Mouse (Mus musculus) cerebellum, adult 8-10 months (tissue): ENCODE results near the gene Traip.

Experiments used
- DNase-seq: peaks from one replicate; pipeline ENCODE4 v3.0.0; 2022

The Traip gene

DNA sequence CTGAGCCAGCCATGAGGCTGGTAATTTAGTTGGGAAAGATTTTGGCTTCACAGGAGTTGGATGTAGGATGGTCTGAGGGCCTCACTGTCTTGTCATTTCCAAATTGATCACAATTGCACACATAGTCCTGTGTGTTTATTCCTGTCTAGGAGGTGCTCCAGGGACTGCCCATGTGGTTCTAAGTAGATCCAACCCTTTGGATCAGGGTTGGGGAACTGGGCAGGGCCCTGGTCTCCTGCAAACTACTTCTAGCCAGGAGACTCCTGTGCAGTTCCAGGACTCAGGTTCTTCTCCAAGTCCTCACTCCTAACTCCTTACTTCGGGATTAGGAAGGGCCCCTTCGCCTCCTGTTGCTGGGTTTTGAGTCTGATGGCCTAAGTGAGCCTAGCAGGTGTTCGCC, 14.6 kb upstream of the Traip start, which contains the start of gene Camkv:
Gene Camkv, plus strand, starts transcription at position 301 of the 400 bp plus-strand sequence.
- DNase-seq, result no peak

DNA sequence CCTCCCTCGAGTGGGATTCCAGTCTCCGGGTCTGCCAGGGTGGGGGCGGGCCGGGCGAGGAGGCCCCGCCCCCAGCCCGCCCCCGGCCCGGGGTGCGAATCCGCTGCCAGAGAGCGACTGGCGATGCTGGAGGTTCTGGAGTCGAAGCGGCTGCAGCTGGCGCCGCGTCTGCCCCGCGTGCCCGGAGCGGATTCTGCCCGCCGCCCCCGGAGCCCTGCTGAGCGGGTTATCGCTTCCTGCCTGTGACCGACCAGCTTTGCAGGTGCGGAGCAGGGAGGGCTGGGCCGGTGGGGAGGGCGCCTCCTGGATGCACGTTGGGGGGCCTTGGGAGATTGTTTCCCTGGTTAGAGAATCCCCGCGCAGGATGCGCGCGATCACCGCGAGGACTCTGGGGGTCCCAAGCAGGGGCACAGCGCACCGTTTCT, 14.1 kb upstream of the Traip start:
- DNase-seq, result no peak

- no peak for DNase-seq
Measured at GRCm38 (mm10) chr9:107936215-107936822, 13.6 kb upstream of the Traip start.

DNA sequence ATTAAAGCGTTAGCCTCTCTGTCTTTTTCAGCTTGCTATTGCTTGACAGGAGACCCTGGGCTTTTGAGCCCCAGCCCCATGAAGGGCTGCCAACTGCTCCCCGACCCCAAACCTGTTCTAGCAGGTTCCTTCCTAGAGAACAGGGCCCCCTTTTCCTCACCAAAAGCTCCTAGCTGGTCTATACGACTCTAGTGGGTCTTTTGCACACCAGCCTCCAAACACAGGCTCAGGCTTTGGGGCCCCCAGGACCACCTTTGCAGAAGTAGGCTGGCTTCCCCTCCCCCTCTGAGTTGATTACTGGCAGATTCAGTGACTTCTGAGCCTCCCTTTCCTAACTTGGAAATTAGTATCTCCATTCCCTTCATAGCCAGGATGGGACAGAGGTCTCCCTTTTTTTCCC, 13.1 kb upstream of the Traip start:
- DNase-seq, result no peak

DNA sequence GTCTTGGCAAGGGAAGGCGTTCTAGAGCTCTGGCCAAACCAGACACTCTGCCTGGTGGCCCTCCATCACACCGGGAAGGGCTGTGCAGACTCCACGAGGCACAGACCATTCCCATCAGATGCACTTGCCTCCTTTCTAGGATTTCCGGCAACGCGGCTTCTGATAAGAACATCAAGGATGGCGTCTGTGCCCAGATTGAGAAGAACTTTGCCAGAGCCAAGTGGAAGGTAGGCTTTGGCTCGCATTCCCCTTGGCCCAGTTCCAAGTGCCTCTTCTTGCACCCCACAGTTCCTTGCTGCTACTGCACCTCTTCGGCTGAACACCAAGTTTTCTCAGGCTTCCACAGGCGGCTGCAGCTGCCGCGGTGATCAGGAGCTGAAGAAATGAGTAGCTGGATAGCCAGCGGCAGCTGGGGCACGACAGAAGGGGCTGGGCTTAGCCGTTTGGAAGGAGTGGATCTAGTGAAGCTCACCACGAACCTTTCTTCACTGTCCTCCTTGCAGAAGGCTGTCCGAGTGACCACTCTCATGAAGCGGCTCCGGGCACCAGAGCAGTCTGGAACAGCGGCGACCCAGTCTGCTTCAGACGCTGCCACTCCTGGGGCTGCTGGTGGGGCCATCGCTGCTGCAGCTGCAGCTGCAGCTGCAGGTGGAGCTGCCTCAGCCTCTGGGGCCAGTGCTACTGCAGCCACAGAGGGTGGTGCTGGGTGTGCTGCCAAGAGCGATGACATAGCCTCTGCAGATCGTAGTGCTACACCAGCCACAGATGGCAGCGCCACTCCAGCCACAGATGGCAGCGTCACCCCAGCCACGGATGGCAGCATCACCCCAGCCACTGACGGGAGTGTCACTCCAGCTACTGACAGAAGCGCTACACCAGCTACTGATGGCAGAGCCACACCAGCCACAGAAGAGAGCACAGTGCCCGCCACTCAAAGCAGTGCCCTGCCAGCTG, 2.4 kb upstream of the Traip start:
- DNase-seq, result peak; percentile 41

DNA sequence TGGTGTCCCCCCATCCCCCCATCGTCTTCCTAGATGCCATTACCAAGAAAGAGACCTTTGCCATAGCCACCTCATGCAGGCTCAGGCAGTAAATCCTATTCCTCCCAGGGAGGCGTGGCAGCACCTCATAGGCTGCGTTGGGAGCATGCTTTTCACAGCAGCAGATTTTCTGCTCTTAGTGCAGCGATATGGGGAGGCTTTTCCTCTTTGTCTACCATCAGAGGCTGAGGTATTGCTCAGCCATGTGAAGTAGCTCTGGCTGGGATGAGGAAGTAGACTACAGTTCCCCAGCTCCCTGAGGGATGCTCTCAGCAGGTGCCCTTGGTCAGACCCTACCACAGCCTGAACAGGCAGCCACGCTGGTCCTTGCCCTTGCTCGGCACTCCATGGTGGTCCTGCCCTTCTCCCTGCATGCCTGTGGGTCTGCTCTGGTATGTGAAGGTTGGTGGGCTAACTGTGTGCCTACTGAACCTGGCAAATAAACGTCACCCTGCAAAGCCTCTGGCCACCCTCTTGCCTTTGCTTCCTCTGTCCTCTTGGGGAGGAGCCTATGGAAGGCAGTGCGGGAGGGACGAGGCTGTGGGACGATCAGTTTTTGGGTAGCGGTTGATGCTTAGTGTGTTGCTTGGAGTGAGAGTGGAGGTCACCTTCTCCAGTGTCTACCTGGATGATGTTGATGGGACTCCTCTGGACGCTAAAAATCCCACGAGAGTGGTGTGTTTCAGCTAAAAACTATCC, 583 bp upstream of the Traip start:
- DNase-seq, result no peak

DNA sequence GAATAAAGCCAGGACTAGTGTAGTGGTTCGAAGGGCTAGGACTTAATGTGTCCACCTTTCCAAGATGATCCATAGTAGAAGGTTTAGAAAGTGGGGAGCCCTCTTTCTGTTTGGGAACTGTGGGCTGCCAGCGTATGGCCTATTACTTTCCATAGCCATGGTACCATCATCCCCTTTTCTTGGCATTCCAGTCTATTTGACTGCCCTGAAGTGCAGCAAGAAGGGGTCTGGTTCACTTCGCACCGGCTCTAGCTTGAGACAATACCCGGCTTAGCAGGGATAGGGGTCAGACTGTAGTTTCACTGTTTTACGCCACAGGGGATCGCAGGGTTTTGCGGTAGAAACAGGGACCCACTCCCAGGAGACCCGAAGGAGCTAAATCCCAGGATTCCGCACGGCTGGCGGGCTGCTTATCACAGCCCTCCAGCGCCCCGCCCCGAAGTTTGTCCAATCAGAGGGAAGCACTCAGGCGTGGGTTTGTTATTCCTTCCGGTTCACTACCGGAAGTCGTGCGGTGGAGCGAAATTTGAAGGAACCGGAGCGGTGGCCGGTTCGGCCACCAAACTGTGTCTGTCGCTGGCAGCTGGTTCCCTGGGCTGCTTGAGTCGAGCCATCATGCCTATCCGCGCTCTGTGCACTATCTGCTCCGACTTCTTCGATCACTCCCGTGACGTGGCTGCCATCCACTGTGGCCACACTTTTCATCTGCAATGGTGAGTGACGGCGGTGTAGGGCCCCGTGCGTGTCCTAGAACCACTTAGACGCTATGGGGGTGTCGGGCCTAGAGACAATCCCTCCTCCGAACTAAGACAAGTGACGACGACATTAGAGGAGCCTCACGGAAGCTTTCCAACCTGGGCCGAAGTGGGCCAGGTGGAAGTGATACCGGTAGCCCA, 772 bp downstream of the Traip start:
- peak; percentile 87 for DNase-seq

DNA sequence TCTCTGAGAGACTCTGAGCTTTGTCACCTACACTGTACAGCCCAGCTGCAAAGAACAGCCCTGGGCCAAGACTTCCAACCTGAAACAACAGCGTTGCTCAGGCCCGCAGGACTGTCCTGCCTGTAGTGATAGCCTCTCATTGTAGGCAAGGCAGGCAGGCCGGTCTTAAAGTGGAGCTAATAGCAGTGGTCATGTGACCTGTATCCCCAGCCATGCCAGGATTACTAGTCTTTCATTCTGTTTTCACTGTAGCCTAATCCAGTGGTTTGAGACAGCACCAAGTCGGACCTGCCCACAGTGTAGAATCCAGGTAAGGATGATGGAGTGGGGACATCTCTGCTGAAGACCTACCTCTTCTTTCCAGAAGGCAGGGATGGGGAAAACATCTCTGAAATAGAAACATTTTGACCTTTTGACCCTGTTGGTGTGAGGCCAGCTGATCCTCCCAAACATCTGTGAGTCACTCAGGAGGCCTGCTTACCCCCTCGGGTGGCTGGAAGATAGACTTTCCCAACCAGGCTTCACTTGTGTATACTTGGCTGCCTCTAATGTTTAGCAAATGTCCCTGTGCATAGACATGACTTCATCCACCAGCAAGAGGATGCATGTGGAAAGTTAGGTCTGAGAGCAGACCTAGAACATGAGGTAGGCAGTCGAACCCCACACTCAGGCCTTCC, 5.8 kb downstream of the Traip start:
- DNase-seq, result no peak

DNA sequence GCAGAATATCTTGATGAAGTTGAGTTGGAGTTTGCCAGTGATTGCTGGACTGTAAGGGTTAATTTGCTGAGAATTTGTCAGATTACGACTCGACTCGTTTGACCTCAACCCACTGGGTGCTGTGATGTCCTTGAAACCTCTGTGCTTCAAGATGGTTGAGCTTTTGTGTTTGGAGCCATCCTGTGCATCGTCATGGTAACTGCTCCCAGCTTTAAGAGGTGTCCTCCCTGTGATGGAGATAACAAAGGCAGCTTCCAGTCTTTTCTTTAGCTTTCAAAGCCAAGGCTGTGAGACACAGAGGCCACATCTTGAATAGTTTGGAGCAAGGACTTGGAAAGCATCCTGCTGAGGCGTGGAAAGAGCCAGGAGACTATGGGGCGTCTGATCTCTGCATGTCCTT, 7.2 kb downstream of the Traip start:
- DNase-seq, result no peak

DNA sequence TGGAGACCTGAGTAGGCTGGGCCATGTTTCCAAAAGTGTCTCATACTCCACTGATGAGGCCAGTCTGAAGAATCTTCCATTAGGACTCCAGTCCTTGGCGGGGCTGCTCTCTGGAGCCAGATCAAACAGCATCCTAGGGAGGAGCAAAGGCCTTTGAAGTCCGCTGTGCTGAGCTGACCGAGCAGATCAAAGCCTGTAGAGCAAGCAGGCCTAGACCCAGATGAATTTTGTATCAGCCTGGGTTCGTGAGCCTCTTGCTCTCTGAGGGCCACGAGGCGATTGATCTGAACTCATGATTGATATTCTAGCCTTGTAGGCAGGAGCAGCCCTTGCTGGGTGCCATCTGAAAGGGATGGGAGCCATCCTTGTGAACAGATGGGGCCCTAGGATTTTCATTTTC, 10.0 kb downstream of the Traip start:
- DNase-seq, result no peak

DNA sequence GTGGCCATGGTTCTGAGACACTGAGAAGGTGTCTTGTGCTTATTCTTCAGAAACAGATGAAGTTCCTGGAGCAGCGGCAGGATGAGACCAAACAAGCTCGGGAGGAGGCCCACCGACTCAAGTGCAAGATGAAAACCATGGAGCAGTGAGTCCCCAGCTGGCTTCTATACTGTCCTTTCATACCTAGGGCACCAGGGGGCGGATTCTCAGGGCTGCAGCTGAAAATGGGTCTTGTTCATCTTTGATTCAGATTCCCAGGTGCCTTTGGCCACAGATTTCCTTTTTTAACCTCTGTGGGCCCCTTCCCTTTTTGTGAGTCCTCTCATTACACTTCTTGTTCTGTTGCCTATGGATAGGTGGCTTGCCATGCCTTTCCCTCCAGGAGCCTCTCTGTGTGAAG, 11.0 kb downstream of the Traip start:
- DNase-seq, result no peak

DNA sequence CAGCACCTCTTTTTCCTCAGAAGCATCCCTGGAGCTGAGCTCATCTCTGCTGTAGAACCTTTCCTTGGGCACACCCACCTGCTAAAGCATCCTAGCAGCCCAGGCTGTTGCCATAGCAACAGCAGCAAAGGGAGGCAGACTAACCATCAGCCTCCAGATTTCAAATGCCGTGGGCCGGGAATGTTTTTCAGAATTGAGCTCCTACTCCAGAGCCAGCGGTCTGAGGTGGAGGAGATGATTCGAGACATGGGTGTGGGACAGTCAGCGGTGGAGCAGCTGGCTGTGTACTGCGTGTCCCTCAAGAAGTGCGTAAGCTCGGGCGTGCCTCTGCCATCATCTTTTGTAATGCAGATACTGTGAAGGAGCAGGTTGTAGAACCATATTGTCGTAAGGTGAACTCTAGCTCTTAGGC, 11.4 kb downstream of the Traip start:
- no peak for DNase-seq

- no peak for DNase-seq
Measured at GRCm38 (mm10) chr9:107961881-107962280, 11.9 kb downstream of the Traip start.

DNA sequence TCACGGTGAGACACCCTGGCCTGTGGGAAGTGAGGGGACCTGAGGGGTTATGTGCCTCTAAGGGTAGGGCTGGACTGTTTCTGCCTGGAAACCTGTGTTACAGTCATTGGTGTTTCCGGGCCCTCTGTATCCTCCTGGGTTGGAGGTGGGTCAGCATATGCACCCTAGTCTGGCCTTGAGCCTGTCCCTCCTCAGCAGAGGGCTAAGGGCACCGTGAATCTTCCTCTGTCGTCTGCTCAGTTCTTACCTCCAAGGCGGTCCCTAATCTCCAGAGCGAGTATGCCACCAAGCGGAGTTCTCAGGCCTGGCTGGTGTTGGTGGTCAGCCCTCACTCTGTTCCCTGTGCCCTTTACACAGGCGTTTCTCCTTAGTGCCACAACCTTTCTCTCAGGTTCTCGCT, 13.0 kb downstream of the Traip start:
- no peak for DNase-seq

DNA sequence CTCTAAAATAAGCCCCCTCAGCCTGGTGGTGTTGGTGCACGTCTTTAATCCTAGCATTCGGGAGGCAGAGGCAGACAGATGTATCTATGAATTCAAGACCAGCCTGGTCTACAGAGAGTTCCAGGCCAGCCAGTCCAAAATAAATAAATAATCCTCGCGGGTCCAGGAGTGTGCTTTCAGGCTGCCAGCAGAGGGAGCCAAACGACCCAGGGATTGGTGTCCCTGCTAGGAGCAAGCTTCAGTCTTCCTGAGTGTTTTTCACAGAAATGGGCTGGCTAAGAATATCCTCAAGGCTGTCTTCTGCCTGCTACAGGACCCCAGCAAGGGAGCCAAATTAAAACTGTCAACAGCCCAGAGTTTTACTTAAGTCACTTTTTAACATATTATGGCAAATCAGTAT, 13.8 kb downstream of the Traip start:
- peak; percentile 77 for DNase-seq

GRCm38 (mm10) chr9:107964681-107965080, 14.7 kb downstream of the Traip start:
- DNase-seq, result no peak

- no peak for DNase-seq
Measured at GRCm38 (mm10) chr9:107966676-107967075, 16.7 kb downstream of the Traip start.

- DNase-seq, result no peak
Measured at GRCm38 (mm10) chr9:107967437-107967836, 17.5 kb downstream of the Traip start.

DNA sequence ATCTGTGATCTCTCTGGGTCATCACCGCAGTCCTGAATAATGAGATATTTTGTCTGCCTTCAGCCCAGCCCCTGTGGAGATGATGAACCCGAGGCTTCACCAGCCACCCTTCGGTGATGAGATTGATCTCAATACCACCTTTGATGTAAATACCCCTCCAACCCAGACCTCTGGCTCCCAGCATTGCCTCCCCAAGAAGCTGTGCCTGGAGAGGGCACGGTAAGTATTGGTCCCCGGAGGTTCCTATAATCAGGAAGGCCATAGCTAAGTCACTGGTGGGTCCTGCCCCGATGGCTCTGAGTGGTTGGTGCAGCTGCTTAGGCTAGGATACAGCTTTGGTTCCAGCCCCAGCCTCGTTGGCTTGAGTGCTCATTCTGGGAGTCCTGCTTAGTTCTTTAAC, 18.6 kb downstream of the Traip start:
- DNase-seq, result no peak

GRCm38 (mm10) chr9:107970311-107970710, 20.4 kb downstream of the Traip start:
- no peak for DNase-seq

GRCm38 (mm10) chr9:107971690-107972541, 22.0 kb downstream of the Traip start:
- DNase-seq, result no peak
